Mouse (Mus musculus): ENCODE results near the gene Xaf1. TPM values are rescaled to one million over a fixed set of nuclear protein-coding genes. Genes with fewer than 3 reads are reported as not detected.

The Xaf1 gene
- 12.3 and 17.9 TPM in 2 replicates for polyA plus RNA-seq (2012; rRNA removed; ENCODE audit: low replicate concordance)

GRCm38 (mm10) chr11:72301334-72301733 is at the start of gene Xaf1:
Xaf1 (plus strand) TSS chr11:72301629.

GRCm38 (mm10) chr11:72266960-72267560 is 34.4 kb upstream of the Xaf1 start, which contains the start of gene Slc13a5:
Slc13a5 (minus strand) TSS chr11:72267222.

GRCm38 (mm10) chr11:72314151-72314895 is 12.9 kb downstream of the Xaf1 start, which contains the start of gene Fbxo39:
Fbxo39 (plus strand) TSS chr11:72314444.

GRCm38 (mm10) chr11:72362347-72362741 is 60.9 kb downstream of the Xaf1 start, which contains the start of gene Tekt1:
Tekt1 (minus strand) TSS chr11:72362442.

Other genes with a start within 250 kb of the Xaf1 start
- gene Pitpnm3, start 165.9 kb upstream of the Xaf1 start, polyA plus RNA-seq (2012; rRNA removed; ENCODE audit: low replicate concordance) = 2.8 and 3.7 TPM in 2 replicates
- 0.02 and 0.04 TPM in 2 replicates for gene Gm43951, start 94.8 kb upstream of the Xaf1 start, polyA plus RNA-seq (2012; rRNA removed; ENCODE audit: low replicate concordance)
- 1.2 and 2.3 TPM in 2 replicates for gene 4933427D14Rik, start 94.2 kb upstream of the Xaf1 start, polyA plus RNA-seq (2012; rRNA removed; ENCODE audit: low replicate concordance)
- gene Txndc17, start 94.1 kb upstream of the Xaf1 start, polyA plus RNA-seq (2012; rRNA removed; ENCODE audit: low replicate concordance) = 31.2 and 56.7 TPM in 2 replicates
- gene Med31, start 86.0 kb upstream of the Xaf1 start, polyA plus RNA-seq (2012; rRNA removed; ENCODE audit: low replicate concordance) = 2.2 TPM in 2 replicates
- gene Slc13a5, start 34.4 kb upstream of the Xaf1 start, polyA plus RNA-seq (2012; rRNA removed; ENCODE audit: low replicate concordance) = 0.08 TPM in 1 of 2 replicates, not detected in the other
- not detected in 2 replicates for gene Fbxo39, start 12.8 kb downstream of the Xaf1 start, polyA plus RNA-seq (2012; rRNA removed; ENCODE audit: low replicate concordance)
- not detected in 2 replicates for gene Tekt1, start 60.8 kb downstream of the Xaf1 start, polyA plus RNA-seq (2012; rRNA removed; ENCODE audit: low replicate concordance)
- 3.9 and 4.8 TPM in 2 replicates for gene Smtnl2, start 110.1 kb downstream of the Xaf1 start, polyA plus RNA-seq (2012; rRNA removed; ENCODE audit: low replicate concordance)
- 39.0 and 66.5 TPM in 2 replicates for gene Ggt6, start 133.9 kb downstream of the Xaf1 start, polyA plus RNA-seq (2012; rRNA removed; ENCODE audit: low replicate concordance)
- 14.4 and 22.7 TPM in 2 replicates for gene Mybbp1a, start 139.7 kb downstream of the Xaf1 start, polyA plus RNA-seq (2012; rRNA removed; ENCODE audit: low replicate concordance)
- gene Spns2, start 188.3 kb downstream of the Xaf1 start, polyA plus RNA-seq (2012; rRNA removed; ENCODE audit: low replicate concordance) = 69.8 and 92.7 TPM in 2 replicates
- gene Spns3, start 248.9 kb downstream of the Xaf1 start, polyA plus RNA-seq (2012; rRNA removed; ENCODE audit: low replicate concordance) = 3.1 and 8.6 TPM in 2 replicates

Measured in duodenum, adult 2 months (tissue).